Mouse (Mus musculus) MEL (cell line): ENCODE results near the gene Phf23. TPM values are rescaled to one million over a fixed set of nuclear protein-coding genes. Genes with fewer than 3 reads are reported as not detected.

Experiments
- DNase-seq: peaks from one replicate; pipeline ENCODE4 v3.0.0; 2011; ENCODE audit warnings: low read depth, low spot score
- H3K27ac ChIP-seq: 2 replicates; pipeline ENCODE4 v1.5.1; 2012; ENCODE audit warnings: low read depth, mild to moderate bottlenecking, control low read depth, low read length, moderate library complexity; ENCODE audit not compliant: control insufficient read depth
- H3K27me3 ChIP-seq, 2 experiments: fragments of 150-350 bp in 1 of 2; sonication (generic) in 1 of 2; 2 replicates each; pipeline ENCODE4 v1.6.1; 2012; ENCODE audit warnings: low read length in 2 of 2, mild to moderate bottlenecking in 2 of 2, improper control_type of control experiment in 1 of 2, moderate library complexity in 1 of 2; ENCODE audit not compliant: insufficient read depth in 2 of 2, control insufficient read depth in 1 of 2
- H3K36me3 ChIP-seq, 2 experiments: 2 replicates each; pipeline ENCODE4 v1.6.1; 2012 to 2014; ENCODE audit warnings: low read length in 2 of 2, improper control_type of control experiment in 1 of 2, inconsistent platforms in 1 of 2, mild to moderate bottlenecking in 1 of 2; ENCODE audit not compliant: insufficient read depth in 2 of 2, control insufficient read depth in 1 of 2
- H3K4me1 ChIP-seq, 2 experiments: fragments of 150-350 bp in 1 of 2; sonication (generic) in 1 of 2; 2 replicates each; pipeline ENCODE4 v1.6.1; 2012; ENCODE audit warnings: low read length in 2 of 2, improper control_type of control experiment in 1 of 2, mild to moderate bottlenecking in 1 of 2; ENCODE audit not compliant: insufficient read depth in 2 of 2, control insufficient read depth in 1 of 2
- H3K4me3 ChIP-seq, 2 experiments: fragments of 150-350 bp in 1 of 2; sonication (generic) in 1 of 2; 2 replicates each; pipeline ENCODE4 v1.5.1; 2012; ENCODE audit warnings: low read depth in 2 of 2, low read length in 2 of 2, mild to moderate bottlenecking in 2 of 2, moderate library complexity in 2 of 2, control low read depth in 1 of 2, improper control_type of control experiment in 1 of 2; ENCODE audit not compliant: control insufficient read depth in 1 of 2, insufficient read depth in 1 of 2
- H3K79me2 ChIP-seq: 2 replicates; pipeline ENCODE4 v1.6.1; 2012; ENCODE audit warnings: mild to moderate bottlenecking, low read length, moderate library complexity; ENCODE audit not compliant: control insufficient read depth, poor library complexity, insufficient read depth
- H3K9ac ChIP-seq: 2 replicates; pipeline ENCODE4 v1.6.1; 2012; ENCODE audit warnings: low read depth, mild to moderate bottlenecking, control low read depth, low read length, moderate library complexity; ENCODE audit not compliant: control insufficient read depth, poor library complexity, severe bottlenecking
- H3K9me3 ChIP-seq: fragments of 150-350 bp; sonication (generic); replicated peaks from 2 replicates; pipeline ENCODE4 v1.6.1; 2012; ENCODE audit warnings: mild to moderate bottlenecking, low read length, improper control_type of control experiment, moderate library complexity; ENCODE audit not compliant: insufficient read depth
- BHLHE40 ChIP-seq: IDR thresholded peaks from 2 replicates; pipeline ENCODE4 v1.6.1; 2012; ENCODE audit warnings: low read depth, mild to moderate bottlenecking, inconsistent platforms, low read length, improper control_type of control experiment, borderline replicate concordance
- CHD1 ChIP-seq: IDR thresholded peaks from 2 replicates; pipeline ENCODE4 v1.6.1; 2012; ENCODE audit warnings: low read depth, mild to moderate bottlenecking, inconsistent platforms, low read length, improper control_type of control experiment
- CHD2 ChIP-seq: IDR thresholded peaks from 2 replicates; pipeline ENCODE4 v1.6.1; 2011; ENCODE audit warnings: low read length, improper control_type of control experiment
- CTCF ChIP-seq, 3 experiments: IDR thresholded peaks in 2 of 3; conservative IDR thresholded peaks in 1 of 3; 2 replicates each; pipeline ENCODE4 v1.5.1; 2011 to 2012; ENCODE audit warnings: low read length in 3 of 3, low read depth in 2 of 3, mild to moderate bottlenecking in 2 of 3, improper control_type of control experiment in 1 of 3, inconsistent platforms in 1 of 3, mixed read lengths in 1 of 3, moderate library complexity in 1 of 3; ENCODE audit not compliant: control insufficient read depth in 1 of 3, insufficient read depth in 1 of 3, poor library complexity in 1 of 3, severe bottlenecking in 1 of 3
- E2F4 ChIP-seq: IDR thresholded peaks from 2 replicates; pipeline ENCODE4 v1.6.1; 2011; ENCODE audit warnings: low read depth, low read length, improper control_type of control experiment, borderline replicate concordance
- JUND ChIP-seq: IDR thresholded peaks from 2 replicates; pipeline ENCODE4 v1.6.1; 2011; ENCODE audit warnings: low read depth, mild to moderate bottlenecking, improper control_type of control experiment, low read length
- MAX ChIP-seq: IDR thresholded peaks from 2 replicates; pipeline ENCODE4 v1.6.1; 2011; ENCODE audit warnings: low read length, improper control_type of control experiment
- MEF2A ChIP-seq: IDR thresholded peaks from 2 replicates; pipeline ENCODE4 v1.6.1; 2014; ENCODE audit warnings: low read depth, mild to moderate bottlenecking, inconsistent platforms, low read length, improper control_type of control experiment; ENCODE audit not compliant: poor library complexity, insufficient replicate concordance, severe bottlenecking; ENCODE audit errors: extremely low read depth
- MXI1 ChIP-seq: IDR thresholded peaks from 2 replicates; pipeline ENCODE4 v1.6.1; 2011; ENCODE audit warnings: mild to moderate bottlenecking, low read depth, low read length, improper control_type of control experiment
- MYB ChIP-seq: IDR thresholded peaks from 2 replicates; pipeline ENCODE4 v1.6.1; 2011; ENCODE audit warnings: mild to moderate bottlenecking, low read depth, low read length, improper control_type of control experiment
- MYC ChIP-seq: IDR thresholded peaks from 2 replicates; pipeline ENCODE4 v1.6.1; 2011; ENCODE audit warnings: low read depth, mild to moderate bottlenecking, low read length, improper control_type of control experiment, moderate library complexity
- NELFE ChIP-seq: IDR thresholded peaks from 2 replicates; pipeline ENCODE4 v1.6.1; 2011; ENCODE audit warnings: low read depth, low read length, improper control_type of control experiment
- POLR2A ChIP-seq, 2 experiments: IDR thresholded peaks; 2 replicates each; pipeline ENCODE4 v1.6.1; 2011 to 2012; ENCODE audit warnings: low read length in 2 of 2, mild to moderate bottlenecking in 2 of 2, control low read depth in 1 of 2, improper control_type of control experiment in 1 of 2, low read depth in 1 of 2, moderate library complexity in 1 of 2; ENCODE audit not compliant: control insufficient read depth in 1 of 2, insufficient read depth in 1 of 2, poor library complexity in 1 of 2
- POLR2AphosphoS2 ChIP-seq: IDR thresholded peaks from 2 replicates; pipeline ENCODE4 v1.6.1; 2011; ENCODE audit warnings: low read length, improper control_type of control experiment
- POLR2AphosphoS5 ChIP-seq: IDR thresholded peaks from 2 replicates; pipeline ENCODE4 v1.6.1; 2012; ENCODE audit warnings: low read depth, borderline replicate concordance, mild to moderate bottlenecking, inconsistent platforms, low read length, moderate library complexity, mixed read lengths
- RAD21 ChIP-seq: IDR thresholded peaks from 2 replicates; pipeline ENCODE4 v1.6.1; 2011; ENCODE audit warnings: mild to moderate bottlenecking, low read depth, low read length, improper control_type of control experiment
- RCOR1 ChIP-seq: IDR thresholded peaks from 2 replicates; pipeline ENCODE4 v1.6.1; 2012; ENCODE audit warnings: low read depth, mild to moderate bottlenecking, inconsistent platforms, low read length, improper control_type of control experiment
- SMC3 ChIP-seq: IDR thresholded peaks from 2 replicates; pipeline ENCODE4 v1.6.1; 2011; ENCODE audit warnings: low read depth, low read length, improper control_type of control experiment
- TCF12 ChIP-seq: IDR thresholded peaks from 2 replicates; pipeline ENCODE4 v1.6.1; 2014; ENCODE audit warnings: low read depth, mild to moderate bottlenecking, inconsistent platforms, low read length, improper control_type of control experiment, moderate library complexity
- USF1 ChIP-seq: IDR thresholded peaks from 2 replicates; pipeline ENCODE4 v1.6.1; 2014; ENCODE audit warnings: low read depth, mild to moderate bottlenecking, inconsistent platforms, low read length, improper control_type of control experiment, moderate library complexity
- USF2 ChIP-seq, 2 experiments: IDR thresholded peaks; 2 replicates each; pipeline ENCODE4 v1.6.1; 2011 to 2012; ENCODE audit warnings: improper control_type of control experiment in 2 of 2, low read length in 2 of 2, borderline replicate concordance in 1 of 2, inconsistent platforms in 1 of 2, low read depth in 1 of 2, mild to moderate bottlenecking in 1 of 2; ENCODE audit not compliant: insufficient read depth in 1 of 2
- ZKSCAN1 ChIP-seq: IDR thresholded peaks from 2 replicates; pipeline ENCODE4 v1.6.1; 2012; ENCODE audit warnings: low read depth, mild to moderate bottlenecking, inconsistent platforms, low read length, improper control_type of control experiment, moderate library complexity
- polyA plus RNA-seq, 2 experiments: library from polyadenylated mRNA; stranded (reverse) in 1 of 2; unstranded in 1 of 2; fragments of >175 nt in 1 of 2; fragments of >200 nt in 1 of 2; gene quantifications; 2 replicates each; pipeline versions ENCODE4 v1.2.1 to v1.2.4; 2012; ENCODE audit warnings: low replicate concordance in 2 of 2, low read depth in 1 of 2; ENCODE audit not compliant: insufficient read length in 2 of 2, insufficient read depth in 1 of 2, missing spikeins in 1 of 2
- total RNA-seq: library from RNA; depleted of rRNA; stranded (reverse); fragments of 300-350 nt; gene quantifications from 2 replicates; pipeline ENCODE4 v1.2.3, GENCODE M21; 2012

Phf23 gene
- total and polyA plus RNA-seq, 3 experiments, result 108 to 112 TPM; not detected in 1

DNA sequence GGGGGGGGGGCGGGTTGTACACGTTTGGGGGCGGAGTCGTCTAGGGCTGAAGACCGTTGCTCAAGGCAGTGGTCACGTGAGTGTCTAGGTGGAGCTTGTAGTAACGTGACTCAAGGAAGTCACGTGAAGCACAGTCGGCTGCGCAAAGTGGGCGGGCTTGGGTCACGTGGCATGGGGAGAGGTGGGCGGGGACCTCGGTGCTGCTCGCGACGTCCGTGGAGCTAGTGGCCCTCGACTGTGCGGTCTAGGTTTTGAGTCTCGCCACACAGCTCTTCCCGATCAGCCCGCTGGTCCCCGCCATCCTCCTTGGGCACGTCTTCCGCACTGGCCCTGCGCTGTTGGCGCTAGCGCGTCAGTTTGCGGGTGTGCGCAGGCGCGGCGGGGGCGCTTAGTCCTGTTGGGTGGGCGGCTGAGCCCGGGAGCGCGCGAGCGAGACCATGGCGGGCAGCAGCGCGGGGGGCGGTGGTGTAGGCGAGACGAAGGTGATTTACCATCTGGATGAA, 4.9 kb downstream of the Phf23 start, which contains the start of gene Dvl2 (continued):
- TF ChIP-seq CHD1, result no peak
- no peak for TF ChIP-seq SMC3

DNA sequence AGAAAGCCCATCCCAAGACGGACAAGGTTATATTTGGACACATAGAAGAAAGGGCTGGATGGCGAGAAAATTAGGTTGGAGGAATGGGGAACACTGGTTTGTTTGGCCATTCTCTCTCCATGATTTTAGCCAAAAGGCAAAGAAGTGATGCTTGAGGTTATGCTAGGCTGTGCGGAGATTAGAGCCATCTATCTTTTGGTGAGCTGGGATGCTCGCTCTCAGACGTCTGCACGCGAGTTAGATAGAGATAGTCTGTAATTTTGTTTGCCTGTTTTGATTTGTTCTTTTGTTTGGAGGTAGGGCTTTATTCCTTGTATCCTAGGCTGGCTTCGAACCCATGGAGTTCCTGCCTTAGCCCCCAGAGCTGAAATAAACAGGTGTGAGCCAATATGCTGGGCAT, 5.6 kb downstream of the Phf23 start:
- Histone ChIP-seq H3K27me3 (no peaks in the 10 kb centered on the region), H3K4me3 (peak overlapping the region; percentile 69 to 83), H3K4me1 (peaks cover 16 to 38% of the 10 kb centered on the region in 2 experiments), H3K9ac (peak overlapping the region; percentile 87), H3K27ac (peak overlapping the region; percentile 84), H3K79me2 (peaks cover 47% of the 10 kb centered on the region), H3K36me3 (peaks cover 8 to 39% of the 10 kb centered on the region in 2 experiments), H3K9me3 (no peaks in the 10 kb centered on the region)
- no peak for DNase-seq
- TF ChIP-seq CTCF (IDR thresholded peaks at IDR 0.05 in 2 of 3, conservative IDR thresholded peaks at IDR 0.05 in 1 of 3; ENCODE audit: control insufficient read depth in 1 of 3, insufficient read depth in 1 of 3, low read depth in 2 of 3, low read length in 3 of 3, poor library complexity in 1 of 3, severe bottlenecking in 1 of 3) (no peak), MAX (0 out of 2 replicates have a peak, but pooled peaks have one; percentile 11), USF2 (IDR thresholded peaks at IDR 0.05; ENCODE audit: borderline replicate concordance in 1 of 2, insufficient read depth in 1 of 2, low read depth in 1 of 2, low read length in 2 of 2) (no peak; a peak in 1 of 4 replicates), POLR2AphosphoS2 (no peak), MXI1 (no peak), MYB (no peak), RCOR1 (peak; percentile 80), RAD21 (no peak), POLR2A (IDR thresholded peaks at IDR 0.05; ENCODE audit: control insufficient read depth in 1 of 2, insufficient read depth in 1 of 2, low read depth in 1 of 2, low read length in 2 of 2, poor library complexity in 1 of 2) (no peak), CHD2 (no peak), E2F4 (no peak), USF1 (no peak), JUND (no peak), MYC (peak; percentile 46; the same call in 1 of the 2 replicates), ZKSCAN1 (no peak), MEF2A (no peak), BHLHE40 (peak; percentile 79; the same call in 1 of the 2 replicates), POLR2AphosphoS5 (no peak), NELFE (no peak), TCF12 (no peak)
